Mouse (Mus musculus): ENCODE results near the gene Wnt6. TPM values are rescaled to one million over a fixed set of nuclear protein-coding genes. Genes with fewer than 3 reads are reported as not detected.

Wnt6 gene
- total RNA-seq, 1 experiment, result 2.8 TPM

DNA sequence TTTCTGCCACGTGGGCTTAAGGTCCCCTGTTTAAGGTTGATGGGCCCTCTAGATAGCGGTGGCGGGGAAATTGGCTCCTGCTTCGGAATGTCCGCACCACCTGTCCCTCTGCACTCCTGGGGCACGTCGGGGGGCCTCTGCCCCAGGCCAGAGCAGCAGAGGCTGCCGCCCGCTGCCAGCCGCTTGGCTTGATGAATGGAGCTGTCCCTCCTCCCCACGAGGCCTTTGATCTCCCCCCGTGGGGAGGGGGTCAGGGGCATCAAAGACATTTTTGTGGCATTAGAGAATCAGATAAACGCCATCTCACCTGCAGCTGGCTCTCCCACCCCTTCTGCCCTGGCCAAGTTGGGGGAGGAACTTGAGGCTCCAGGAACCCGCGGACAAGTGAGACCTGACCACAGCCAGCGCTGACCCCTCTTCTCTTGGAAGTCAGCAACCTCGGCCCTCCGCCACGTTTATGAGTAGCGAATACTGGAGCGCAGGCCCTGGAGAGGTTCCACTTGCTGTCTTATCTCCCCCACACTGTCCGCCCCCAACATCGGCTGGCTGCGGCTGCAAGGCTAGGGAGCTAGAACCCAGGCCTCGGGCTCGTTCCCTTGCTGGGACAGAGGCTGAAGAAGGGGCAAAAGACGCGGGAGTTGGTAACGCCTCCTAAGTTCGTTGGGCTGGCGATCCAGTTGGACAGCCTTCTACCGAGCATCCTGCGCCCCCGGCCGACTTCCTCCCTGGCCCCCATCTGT lies 795 bp upstream of the Wnt6 start:
- H3K27ac ChIP-seq (ENCODE audit: insufficient read depth, low read depth, low read length, poor library complexity, severe bottlenecking), result no peak overlapping the region
- H3K9me3 ChIP-seq (ENCODE audit: control insufficient read depth, insufficient read depth, low read depth, low read length), result no peaks in the 10 kb centered on the region
- H3K9ac ChIP-seq (ENCODE audit: insufficient read depth, low read depth, low read length, poor library complexity, severe bottlenecking), result no peak overlapping the region
- no peaks in the 10 kb centered on the region for H3K36me3 ChIP-seq (ENCODE audit: control insufficient read depth, insufficient read depth, low read length, poor library complexity, severe bottlenecking)
- DNase-seq (ENCODE audit: low read depth, low spot score), result no peak
- H3K4me3 ChIP-seq (ENCODE audit: insufficient read depth in 1 of 2, low read depth in 1 of 2, low read length in 2 of 2, poor library complexity in 1 of 2, severe bottlenecking in 1 of 2), result peak overlapping the region; percentile 46 to 65; a peak in 3 of 4 replicates
- TF ChIP-seq ZNF384 (IDR thresholded peaks at IDR 0.05; ENCODE audit: low read depth, low read length) (no peak), HCFC1 (IDR thresholded peaks at IDR 0.05; ENCODE audit: borderline replicate concordance, insufficient read depth, low read length) (no peak), ZC3H11A (IDR thresholded peaks at IDR 0.05; ENCODE audit: borderline replicate concordance, low read depth, low read length) (no peak), CHD2 (IDR thresholded peaks at IDR 0.05; ENCODE audit: low read depth, low read length) (no peak)
- peaks cover 3 to 4% of the 10 kb centered on the region in 2 experiments; a peak in 3 of 4 replicates for H3K4me1 ChIP-seq (ENCODE audit: control insufficient read depth in 2 of 2, insufficient read depth in 2 of 2, low read length in 2 of 2, poor library complexity in 1 of 2)
- in situ Hi-C loops (cut with MboI; ENCODE audit: low sequenced_read_pairs in 2 of 2, unreplicated experiment in 2 of 2), result loop anchor here (10.0 kb wide), 2 partner anchors 84 to 114 kb away; partner anchors contain the start of genes Cdk5r2 (in 1 of the 2) and Fev (in 1 of the 2)

DNA sequence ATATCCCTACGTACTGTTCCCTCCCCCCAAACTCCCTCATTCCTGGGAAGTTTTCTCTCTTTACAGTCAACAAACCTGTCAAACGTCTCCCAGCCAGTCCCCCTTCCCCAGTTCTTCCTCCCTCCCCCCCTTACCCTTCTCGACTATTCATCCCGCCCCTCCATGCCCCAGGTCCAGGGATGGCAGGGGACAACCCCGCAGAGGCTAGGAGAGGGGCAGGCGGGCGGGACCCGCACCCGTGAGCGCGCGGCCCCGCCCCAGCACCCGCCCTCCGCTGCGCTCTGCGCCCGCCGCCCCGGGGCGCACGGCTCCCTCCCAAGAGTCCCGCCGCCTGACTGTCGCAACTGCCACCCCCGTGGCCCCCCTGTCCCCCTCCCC lies 236 bp upstream of the Wnt6 start:
- Histone ChIP-seq H3K4me3 (ENCODE audit: insufficient read depth in 1 of 2, low read depth in 1 of 2, low read length in 2 of 2, poor library complexity in 1 of 2, severe bottlenecking in 1 of 2) (peak overlapping the region; percentile 46 to 65), H3K4me1 (ENCODE audit: control insufficient read depth in 2 of 2, insufficient read depth in 2 of 2, low read length in 2 of 2, poor library complexity in 1 of 2) (peaks cover 3 to 8% of the 10 kb centered on the region in 2 experiments; a peak in 3 of 4 replicates), H3K9ac (ENCODE audit: insufficient read depth, low read depth, low read length, poor library complexity, severe bottlenecking) (no peak overlapping the region), H3K36me3 (ENCODE audit: control insufficient read depth, insufficient read depth, low read length, poor library complexity, severe bottlenecking) (no peaks in the 10 kb centered on the region), H3K27ac (ENCODE audit: insufficient read depth, low read depth, low read length, poor library complexity, severe bottlenecking) (no peak overlapping the region), H3K9me3 (ENCODE audit: control insufficient read depth, insufficient read depth, low read depth, low read length) (no peaks in the 10 kb centered on the region)
- in situ Hi-C loops (cut with MboI; ENCODE audit: low sequenced_read_pairs in 2 of 2, unreplicated experiment in 2 of 2), result loop anchor here (10.0 kb wide), 2 partner anchors 83 to 113 kb away; partner anchors contain the start of genes Cdk5r2 (in 1 of the 2) and Fev (in 1 of the 2)
- TF ChIP-seq ZC3H11A (IDR thresholded peaks at IDR 0.05; ENCODE audit: borderline replicate concordance, low read depth, low read length), result no peak
- TF ChIP-seq MAFK (IDR thresholded peaks at IDR 0.05; ENCODE audit: insufficient read depth, low read depth, low read length), result no peak
- no peak for TF ChIP-seq CHD2 (IDR thresholded peaks at IDR 0.05; ENCODE audit: low read depth, low read length)
- TF ChIP-seq ZNF384 (IDR thresholded peaks at IDR 0.05; ENCODE audit: low read depth, low read length), result no peak
- no peak for TF ChIP-seq HCFC1 (IDR thresholded peaks at IDR 0.05; ENCODE audit: borderline replicate concordance, insufficient read depth, low read length)
- no peak for DNase-seq (ENCODE audit: low read depth, low spot score)

DNA sequence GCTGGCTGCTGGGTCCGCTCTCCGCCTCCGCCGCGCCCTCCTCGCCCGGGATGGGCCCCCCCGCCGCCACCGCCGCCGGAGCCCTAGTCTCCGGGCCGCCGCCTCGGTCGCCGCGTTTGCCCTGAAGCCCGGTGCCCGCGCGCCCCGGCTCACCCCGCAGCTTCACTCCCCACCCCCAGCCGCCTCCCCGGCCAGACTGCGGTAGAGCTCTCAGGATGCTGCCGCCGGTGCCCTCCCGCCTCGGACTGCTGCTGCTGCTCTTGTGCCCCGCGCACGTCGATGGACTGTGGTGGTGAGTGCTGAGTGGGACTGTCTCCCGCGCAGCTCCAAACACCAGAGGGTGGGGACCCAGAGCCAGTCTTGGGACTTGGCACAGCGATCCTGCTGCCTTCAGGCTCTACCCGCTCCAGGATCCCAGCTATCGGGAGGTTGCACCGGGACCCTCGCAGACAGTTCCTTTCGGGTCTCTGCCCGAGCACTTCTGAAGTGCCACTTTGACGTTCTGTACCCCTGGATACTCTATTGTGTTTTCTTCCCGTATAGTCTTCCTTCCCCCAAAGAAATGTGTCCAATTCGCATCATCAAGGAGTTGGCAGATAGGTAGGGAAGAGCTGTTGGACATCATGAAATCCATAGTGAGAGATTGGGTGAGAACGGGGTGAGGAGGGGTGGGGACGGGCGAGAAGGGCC lies 384 bp downstream of the Wnt6 start:
- no peak for TF ChIP-seq HCFC1 (IDR thresholded peaks at IDR 0.05; ENCODE audit: borderline replicate concordance, insufficient read depth, low read length)
- TF ChIP-seq ZNF384 (IDR thresholded peaks at IDR 0.05; ENCODE audit: low read depth, low read length), result no peak
- TF ChIP-seq MAFK (IDR thresholded peaks at IDR 0.05; ENCODE audit: insufficient read depth, low read depth, low read length), result no peak
- TF ChIP-seq ZC3H11A (IDR thresholded peaks at IDR 0.05; ENCODE audit: borderline replicate concordance, low read depth, low read length), result no peak
- no peak for TF ChIP-seq CHD2 (IDR thresholded peaks at IDR 0.05; ENCODE audit: low read depth, low read length)
- Histone ChIP-seq H3K4me3 (ENCODE audit: insufficient read depth in 1 of 2, low read depth in 1 of 2, low read length in 2 of 2, poor library complexity in 1 of 2, severe bottlenecking in 1 of 2) (peak overlapping the region; percentile 62 to 65), H3K9ac (ENCODE audit: insufficient read depth, low read depth, low read length, poor library complexity, severe bottlenecking) (peak overlapping the region; percentile 23; the same call in 1 of the 2 replicates), H3K4me1 (ENCODE audit: control insufficient read depth in 2 of 2, insufficient read depth in 2 of 2, low read length in 2 of 2, poor library complexity in 1 of 2) (peaks cover 3 to 13% of the 10 kb centered on the region in 2 experiments; a peak in 3 of 4 replicates), H3K27ac (ENCODE audit: insufficient read depth, low read depth, low read length, poor library complexity, severe bottlenecking) (no peak overlapping the region), H3K9me3 (ENCODE audit: control insufficient read depth, insufficient read depth, low read depth, low read length) (no peaks in the 10 kb centered on the region), H3K36me3 (ENCODE audit: control insufficient read depth, insufficient read depth, low read length, poor library complexity, severe bottlenecking) (no peaks in the 10 kb centered on the region)
- in situ Hi-C loops (cut with MboI; ENCODE audit: low sequenced_read_pairs in 2 of 2, unreplicated experiment in 2 of 2), result loop anchor here (10.0 kb wide), 2 partner anchors 83 to 113 kb away; partner anchors contain the start of genes Cdk5r2 (in 1 of the 2) and Fev (in 1 of the 2)
- DNase-seq (ENCODE audit: low read depth, low spot score), result no peak

DNA sequence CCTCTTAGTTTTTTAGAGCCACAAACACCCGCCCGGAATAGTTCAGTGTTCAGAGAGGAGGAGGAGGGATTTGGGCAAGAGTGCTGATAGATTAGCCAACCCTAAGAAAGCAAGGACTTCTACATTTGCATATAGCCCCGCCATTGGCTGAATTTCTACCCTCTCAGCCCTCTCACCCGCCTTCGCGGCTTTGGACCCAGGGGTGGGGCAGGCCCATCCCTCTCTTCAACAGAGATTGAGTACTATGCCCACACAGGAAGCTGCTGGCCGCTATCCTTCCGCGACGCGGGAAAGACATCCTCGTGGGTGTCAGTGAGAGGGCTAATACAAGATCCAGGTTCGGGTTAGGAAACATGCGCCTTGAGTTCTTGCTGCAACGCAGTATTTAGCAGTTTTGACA lies 1.4 kb downstream of the Wnt6 start:
- DNase-seq (ENCODE audit: low read depth, low spot score), result peak; percentile 69
- Histone ChIP-seq H3K9ac (ENCODE audit: insufficient read depth, low read depth, low read length, poor library complexity, severe bottlenecking) (no peak overlapping the region), H3K4me1 (ENCODE audit: control insufficient read depth in 2 of 2, insufficient read depth in 2 of 2, low read length in 2 of 2, poor library complexity in 1 of 2) (peaks cover 3 to 15% of the 10 kb centered on the region in 2 experiments; a peak in 3 of 4 replicates), H3K27ac (ENCODE audit: insufficient read depth, low read depth, low read length, poor library complexity, severe bottlenecking) (no peak overlapping the region), H3K4me3 (ENCODE audit: insufficient read depth in 1 of 2, low read depth in 1 of 2, low read length in 2 of 2, poor library complexity in 1 of 2, severe bottlenecking in 1 of 2) (peak overlapping the region in 1 of 2 experiments; percentile 62; a peak in 1 of 4 replicates), H3K36me3 (ENCODE audit: control insufficient read depth, insufficient read depth, low read length, poor library complexity, severe bottlenecking) (no peaks in the 10 kb centered on the region), H3K9me3 (ENCODE audit: control insufficient read depth, insufficient read depth, low read depth, low read length) (no peaks in the 10 kb centered on the region)
- no peak for TF ChIP-seq CHD2 (IDR thresholded peaks at IDR 0.05; ENCODE audit: low read depth, low read length)
- no peak for TF ChIP-seq ZC3H11A (IDR thresholded peaks at IDR 0.05; ENCODE audit: borderline replicate concordance, low read depth, low read length)
- no peak for TF ChIP-seq MAFK (IDR thresholded peaks at IDR 0.05; ENCODE audit: insufficient read depth, low read depth, low read length)
- TF ChIP-seq HCFC1 (IDR thresholded peaks at IDR 0.05; ENCODE audit: borderline replicate concordance, insufficient read depth, low read length), result no peak
- no peak for TF ChIP-seq ZNF384 (IDR thresholded peaks at IDR 0.05; ENCODE audit: low read depth, low read length)
- in situ Hi-C loops (cut with MboI; ENCODE audit: low sequenced_read_pairs in 2 of 2, unreplicated experiment in 2 of 2), result loop anchor here (10.0 kb wide), 2 partner anchors 82 to 112 kb away; partner anchors contain the start of genes Cdk5r2 (in 1 of the 2) and Fev (in 1 of the 2)

All from ES-E14 (cell line).